In genomic region chr7:115294655-115295230, GRCm38 (mm10) we compare ENCODE assay signal across 21 mouse cellular contexts.
A peak's percentile ranks its signal among the peaks of the same experiment; 100 is the strongest.
DNase-seq lines count a peak whose midpoint lies in the region; ATAC-seq lines count a peak whose summit lies in the region.
"Had no signal": no experiment of that assay in that cellular context is flagged by ENCODE, and none has a peak within 500 bp of the region (broad histone marks: within the 10 kb centered on the region; RNA-seq: fewer than 3 reads in every experiment).

No protein-coding gene starts in this region.

- no peak overlapping the region for H3K9ac ChIP-seq in embryonic facial prominence, embryonic 12.5 days
- H3K9ac ChIP-seq in embryonic facial prominence, embryonic 15.5 days, result no peak overlapping the region
- H3K9ac ChIP-seq: hindbrain, embryonic 13.5 days had no signal

- intact Hi-C loops in left cerebral cortex, postnatal 25 days (cut with DNase I), result no loop called here

- WGBS in embryonic facial prominence, embryonic 12.5 days, result 46% methylated on average over 10 of the region's 10 CpGs
- WGBS in embryonic facial prominence, embryonic 10.5 days, result 71% methylated on average over 10 of the region's 10 CpGs
- WGBS in embryonic facial prominence, embryonic 15.5 days, result 31% methylated on average over 10 of the region's 10 CpGs

- H3K27ac ChIP-seq in embryonic facial prominence, embryonic 12.5 days, result no peak overlapping the region
- H3K27ac ChIP-seq in embryonic facial prominence, embryonic 10.5 days (replicated peaks), result no peak overlapping the region
- H3K27ac ChIP-seq in embryonic facial prominence, embryonic 15.5 days (replicated peaks), result no peak overlapping the region
- H3K27ac ChIP-seq: gastrocnemius, adult 2 months; heart, embryonic 10.5 days; hindbrain, embryonic 13.5 days; hindbrain, postnatal 0 days had no signal

- no peak overlapping the region for H3K4me3 ChIP-seq in embryonic facial prominence, embryonic 12.5 days
- H3K4me3 ChIP-seq in embryonic facial prominence, embryonic 10.5 days, result no peak overlapping the region
- H3K4me3 ChIP-seq in embryonic facial prominence, embryonic 15.5 days (replicated peaks), result no peak overlapping the region
- H3K4me3 ChIP-seq: gastrocnemius, adult 2 months; heart, embryonic 10.5 days; hindbrain, embryonic 13.5 days had no signal

- H3K27me3 ChIP-seq in embryonic facial prominence, embryonic 12.5 days, result no peaks in the 10 kb centered on the region
- H3K27me3 ChIP-seq in embryonic facial prominence, embryonic 10.5 days (replicated peaks; ENCODE audit: low read depth, poor library complexity, severe bottlenecking), result no peaks in the 10 kb centered on the region
- H3K27me3 ChIP-seq in embryonic facial prominence, embryonic 15.5 days, result peaks cover 31% of the 10 kb centered on the region
- H3K27me3 ChIP-seq: hindbrain, embryonic 13.5 days had no signal

- no peak overlapping the region; the same call in 1 of the 2 replicates for H3K4me2 ChIP-seq in embryonic facial prominence, embryonic 12.5 days (replicated peaks)
- H3K4me2 ChIP-seq in embryonic facial prominence, embryonic 15.5 days (replicated peaks), result no peak overlapping the region
- H3K4me2 ChIP-seq: hindbrain, embryonic 13.5 days had no signal

- no peaks in the 10 kb centered on the region for H3K36me3 ChIP-seq in embryonic facial prominence, embryonic 12.5 days
- H3K36me3 ChIP-seq in embryonic facial prominence, embryonic 10.5 days (replicated peaks), result no peaks in the 10 kb centered on the region
- H3K36me3 ChIP-seq in embryonic facial prominence, embryonic 15.5 days, result no peaks in the 10 kb centered on the region
- H3K36me3 ChIP-seq: G1E; heart, embryonic 10.5 days; hindbrain, embryonic 13.5 days had no signal

- no peak for DNase-seq in embryonic facial prominence, embryonic 10.5 days (ENCODE audit: low spot score)
- peak; percentile 56 for DNase-seq in heart, adult 11 months
- no peak for DNase-seq in heart, postnatal 4 days
- DNase-seq in brain, adult 2 months (ENCODE audit: low read depth, low spot score), result peak; percentile 16
- DNase-seq in left cerebral cortex, postnatal 25 days (ENCODE audit: low spot score in 2 of 2), result no peak
- DNase-seq: adrenal gland, adult 8-10 months; adrenal gland, postnatal 36 days; B cell, adult 2 months; cerebellum, adult 11-12 months; cerebellum, adult 9-10 months; cerebellum, postnatal 25 days; gastrocnemius, adult 2 months; gastrocnemius, postnatal 25 days; heart, postnatal 10 days had no signal

- H3K9me3 ChIP-seq in embryonic facial prominence, embryonic 12.5 days, result no peaks in the 10 kb centered on the region
- no peaks in the 10 kb centered on the region for H3K9me3 ChIP-seq in embryonic facial prominence, embryonic 10.5 days
- H3K9me3 ChIP-seq in embryonic facial prominence, embryonic 15.5 days (replicated peaks), result no peaks in the 10 kb centered on the region
- H3K9me3 ChIP-seq: G1E; heart, embryonic 10.5 days; hindbrain, embryonic 13.5 days had no signal

- 0 out of 2 replicates have a peak, but pooled peaks have one; percentile 28 for ATAC-seq in embryonic facial prominence, embryonic 12.5 days (ENCODE audit: insufficient number of reproducible peaks, insufficient read depth, low FRiP score, low TSS enrichment)
- ATAC-seq in embryonic facial prominence, embryonic 15.5 days (ENCODE audit: insufficient number of reproducible peaks, low FRiP score, low TSS enrichment, low read depth), result peak; percentile 60; the same call in 1 of the 2 replicates
- ATAC-seq: CD4-positive, CD25-positive, alpha-beta regulatory T cell, adult 4 months; hindbrain, postnatal 0 days had no signal

- H3K4me1 ChIP-seq in embryonic facial prominence, embryonic 12.5 days, result 0 out of 2 replicates have a peak, but pooled peaks cover 7% of the 10 kb centered on the region
- peaks cover 23% of the 10 kb centered on the region for H3K4me1 ChIP-seq in embryonic facial prominence, embryonic 10.5 days
- peaks cover 10% of the 10 kb centered on the region for H3K4me1 ChIP-seq in embryonic facial prominence, embryonic 15.5 days
- H3K4me1 ChIP-seq: heart, embryonic 10.5 days had no signal

Comparison
In these comparisons a context has a peak if more than half of its experiments do, and no peak if none do; other contexts are left out.
1. DNase-seq: peak in heart, adult 11 months (single experiment) and brain, adult 2 months (single experiment); none in embryonic facial prominence, embryonic 10.5 days (single experiment), heart, postnatal 4 days (single experiment) and left cerebral cortex, postnatal 25 days (0 of 2).